Mouse (Mus musculus): ENCODE data around the gene Sh3glb2.

Sh3glb2 gene

DNA sequence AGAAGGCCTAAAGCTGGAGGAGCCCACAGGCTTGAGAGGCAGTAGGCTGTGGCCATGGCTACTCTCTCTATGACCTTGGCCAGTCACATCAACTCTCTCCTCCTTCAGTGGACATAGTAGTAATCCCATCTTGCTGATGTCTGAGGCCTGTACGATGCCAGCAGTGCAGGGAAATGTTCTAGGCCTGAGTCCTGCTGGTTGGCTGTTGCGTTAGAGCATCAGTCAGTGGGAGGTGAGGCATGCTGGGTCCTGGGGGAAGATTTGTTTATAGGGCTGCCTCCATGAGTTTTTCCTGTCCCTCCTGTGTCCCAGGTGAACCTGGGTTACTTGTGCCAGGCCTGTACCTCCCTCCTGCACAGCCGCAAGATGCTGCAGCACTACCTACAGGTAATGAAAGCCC is 17.1 kb downstream of the Sh3glb2 start:
- DNase-seq (ENCODE audit: low spot score), result no peak

DNA sequence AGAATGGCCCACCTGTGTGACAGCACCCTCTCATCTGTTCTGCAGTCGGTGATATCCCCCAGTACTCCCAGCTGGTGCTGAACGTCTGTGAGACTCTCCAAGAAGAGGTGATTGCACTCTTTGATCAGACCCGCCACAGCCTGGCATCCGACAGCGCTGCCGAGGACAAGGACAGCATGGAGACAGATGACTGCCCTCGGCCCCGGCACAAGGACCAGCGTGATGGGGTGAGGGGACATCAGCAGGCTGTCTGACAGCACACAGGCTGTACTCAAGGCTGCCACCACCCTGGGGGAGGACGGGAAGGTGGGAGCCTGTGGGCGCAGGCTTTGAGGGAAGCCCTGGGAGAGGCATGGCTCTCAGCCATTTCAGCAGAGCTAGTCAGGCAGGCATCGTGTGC is 22.0 kb downstream of the Sh3glb2 start:
- no peak for DNase-seq (ENCODE audit: low spot score)

- DNase-seq (ENCODE audit: low spot score), result no peak
Measured at GRCm38 (mm10) chr2:30336174-30336915, 22.8 kb downstream of the Sh3glb2 start.

DNA sequence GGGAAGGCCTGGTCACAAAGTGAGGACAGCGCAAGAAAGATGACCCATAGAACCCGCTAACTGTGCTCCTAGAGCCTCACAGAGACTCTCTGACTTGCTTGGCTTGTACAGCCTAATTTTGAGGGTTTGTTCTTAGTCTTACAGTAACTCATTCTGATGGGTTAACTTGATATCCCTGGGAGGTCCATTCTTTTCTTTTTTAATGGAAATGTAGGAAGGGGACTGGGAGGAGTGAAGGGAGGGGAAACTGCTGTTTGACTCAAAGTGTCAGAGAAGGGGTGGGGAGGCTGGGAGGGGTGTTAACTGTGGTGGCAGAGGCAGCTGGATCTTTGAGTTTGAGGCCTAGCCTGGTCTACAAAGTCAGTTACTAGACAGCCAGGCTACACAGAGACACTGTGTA is 23.8 kb downstream of the Sh3glb2 start:
- DNase-seq (ENCODE audit: low spot score), result no peak

GRCm38 (mm10) chr2:30328791-30329190 is 30.3 kb downstream of the Sh3glb2 start:
- DNase-seq (ENCODE audit: low spot score), result no peak

DNA sequence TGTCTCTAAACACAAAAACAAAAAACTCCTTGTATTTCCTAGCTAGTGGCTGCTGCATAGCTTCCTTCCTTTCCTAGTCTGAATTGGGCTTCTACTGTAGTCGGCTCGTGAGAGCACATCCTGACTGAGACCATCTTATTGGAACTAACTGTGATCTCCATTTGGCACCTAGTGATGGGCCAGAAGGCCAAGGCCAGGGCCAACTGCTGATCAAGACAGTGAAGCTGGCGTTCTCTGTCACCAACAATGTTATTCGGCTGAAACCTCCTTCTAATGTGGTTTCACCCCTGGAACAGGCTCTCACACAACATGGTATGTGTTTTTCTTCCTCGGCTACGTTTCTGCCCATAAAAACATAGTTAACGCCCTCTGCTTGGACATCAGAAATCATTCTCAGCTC is 31.9 kb downstream of the Sh3glb2 start:
- no peak for DNase-seq (ENCODE audit: low spot score)

DNA sequence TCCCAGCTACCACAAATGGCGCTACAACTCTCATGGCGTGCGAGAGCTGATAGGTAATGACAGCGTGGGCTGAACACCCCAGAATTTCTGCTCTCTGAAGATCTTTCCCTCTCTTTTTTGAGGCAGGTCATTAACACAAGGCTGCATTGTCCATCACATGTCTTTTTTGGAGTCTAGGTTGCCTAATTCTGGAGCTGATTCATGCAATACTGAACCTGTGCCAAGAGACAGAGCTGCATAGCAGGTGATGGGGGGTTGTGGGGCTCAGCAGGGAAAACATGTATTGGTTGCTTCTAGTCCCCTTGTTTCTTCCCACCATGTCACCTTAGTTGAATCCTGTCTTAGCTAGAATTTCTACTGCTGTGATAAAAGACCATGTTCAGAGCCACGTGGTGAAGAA is 33.8 kb downstream of the Sh3glb2 start:
- DNase-seq (ENCODE audit: low spot score), result no peak

DNA sequence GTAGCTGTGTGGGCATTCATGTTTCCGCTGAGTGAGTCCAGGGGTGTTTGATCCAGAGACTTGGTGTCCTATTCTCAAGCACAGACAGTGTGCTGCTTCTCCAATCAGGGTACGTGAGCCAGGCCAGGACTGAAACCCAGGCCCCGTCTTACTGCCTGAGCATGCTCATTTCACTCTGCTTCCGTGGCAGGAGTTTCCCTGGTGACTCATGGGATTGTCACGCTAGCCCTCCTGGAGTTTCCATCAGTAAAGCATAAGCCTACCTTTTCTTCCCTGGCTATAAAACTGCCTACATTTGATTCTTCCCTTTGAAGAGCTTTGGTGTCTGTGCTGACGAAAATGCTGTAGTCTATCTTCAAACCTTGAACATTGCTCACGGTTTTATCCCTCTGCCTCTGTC is 36.0 kb downstream of the Sh3glb2 start:
- DNase-seq (ENCODE audit: low spot score), result no peak

GRCm38 (mm10) chr2:30319260-30319659 is 39.9 kb downstream of the Sh3glb2 start:
- no peak for DNase-seq (ENCODE audit: low spot score)

DNA sequence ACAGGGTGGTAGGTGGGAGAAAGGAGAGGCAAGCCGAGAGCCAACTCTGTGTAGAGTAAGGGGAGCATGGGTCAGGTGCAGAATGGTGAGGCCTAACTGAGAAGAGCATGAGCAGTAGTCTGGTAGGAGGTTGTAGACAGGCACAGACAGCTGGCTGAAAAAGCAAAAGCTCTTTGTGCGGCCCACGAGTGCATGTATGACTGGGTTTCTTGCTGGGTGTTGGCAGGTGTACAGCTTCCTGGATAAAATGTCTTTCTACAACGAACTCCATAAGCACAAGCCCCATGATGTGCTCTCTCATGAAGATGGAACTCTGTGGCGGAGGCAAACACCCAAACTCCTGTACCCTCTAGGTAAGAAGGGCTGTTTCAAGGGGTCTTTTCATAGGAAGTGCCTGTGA is 42.2 kb downstream of the Sh3glb2 start:
- DNase-seq (ENCODE audit: low spot score), result no peak

GRCm38 (mm10) chr2:30316136-30316535 is 43.0 kb downstream of the Sh3glb2 start:
- no peak for DNase-seq (ENCODE audit: low spot score)

DNA sequence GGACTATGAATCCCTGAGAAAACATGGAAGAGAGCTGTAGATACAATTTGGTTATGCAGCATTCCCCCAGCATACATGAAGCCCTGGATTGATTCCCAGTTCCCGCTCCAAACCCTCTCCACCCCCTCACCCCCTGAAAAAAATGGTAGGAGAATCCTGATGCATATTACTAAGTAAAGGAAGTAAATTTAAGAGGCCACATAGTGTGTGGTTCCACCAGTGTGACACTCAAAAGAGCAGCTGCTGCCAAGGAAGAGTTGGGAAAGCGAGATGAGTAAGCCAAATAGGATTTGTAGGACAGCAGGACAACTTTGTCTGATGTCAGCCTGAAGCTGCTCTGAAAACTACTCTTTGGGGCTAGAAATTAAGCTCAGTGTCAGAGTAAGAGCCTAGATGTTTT is 47.7 kb downstream of the Sh3glb2 start:
- DNase-seq (ENCODE audit: low spot score), result no peak

DNA sequence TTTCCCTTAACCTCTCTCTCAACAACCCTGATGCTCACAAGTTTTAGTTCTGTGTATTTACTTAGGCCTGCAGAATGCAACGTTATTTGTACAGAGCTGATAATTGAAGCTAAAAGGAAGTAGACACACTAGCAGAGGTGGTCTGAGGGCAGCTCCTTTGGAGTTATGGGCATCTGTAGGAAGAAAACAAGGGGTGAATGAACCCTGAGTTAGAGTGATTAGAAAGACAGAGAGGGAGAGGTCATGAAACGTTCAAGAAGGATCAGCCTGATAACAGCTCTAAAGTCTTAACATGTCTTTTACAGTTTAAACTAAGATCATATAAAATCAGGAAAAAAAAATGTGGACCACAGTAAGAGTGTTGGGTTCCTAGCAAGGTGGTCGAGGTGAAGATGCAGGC is 49.8 kb downstream of the Sh3glb2 start:
- no peak for DNase-seq (ENCODE audit: low spot score)

DNA sequence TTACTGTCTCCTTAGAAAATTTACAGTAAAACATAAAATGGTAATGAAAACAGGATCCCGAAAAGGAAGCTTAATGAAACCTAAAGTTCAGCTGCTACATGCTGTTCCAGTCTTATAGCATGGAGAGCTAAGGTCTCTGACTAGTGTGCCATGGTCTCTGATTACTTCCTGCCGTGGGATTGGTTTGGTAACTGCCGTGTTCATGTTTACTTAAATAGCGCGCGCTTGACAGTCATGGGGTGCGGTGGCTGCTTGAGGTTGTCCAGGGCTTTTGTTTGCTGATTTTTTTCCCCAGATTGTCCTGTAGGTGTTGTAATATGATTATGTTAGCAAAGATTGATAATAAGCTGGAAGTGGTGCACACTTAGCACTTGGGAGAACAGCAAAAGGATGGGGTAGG is 53.0 kb downstream of the Sh3glb2 start:
- DNase-seq (ENCODE audit: low spot score), result no peak

GRCm38 (mm10) chr2:30299966-30300365 is 59.2 kb downstream of the Sh3glb2 start:
- DNase-seq (ENCODE audit: low spot score), result no peak

- DNase-seq (ENCODE audit: low spot score), result no peak
Measured at GRCm38 (mm10) chr2:30299525-30299924, 59.6 kb downstream of the Sh3glb2 start.
